Mouse (Mus musculus): ENCODE measurements at regions not wholly inside any gene's neighbourhood (a gene's known extent, or its start where the extent isn't known, plus 50 kb on each side); places are given as distances from the start of the nearest gene placed in this dataset.

GRCm38 (mm10) chr9:17587968-17588550 is 703.9 kb upstream of the Chordc1 start:
- no peak overlapping the region for H3K9ac ChIP-seq (ENCODE audit: insufficient read depth, low read depth, low read length, poor library complexity, severe bottlenecking)
- no peaks in the 10 kb centered on the region for H3K36me3 ChIP-seq (ENCODE audit: control insufficient read depth, insufficient read depth, low read length, poor library complexity, severe bottlenecking)
- H3K4me3 ChIP-seq (ENCODE audit: insufficient read depth in 1 of 2, low read depth in 1 of 2, low read length in 2 of 2, poor library complexity in 1 of 2, severe bottlenecking in 1 of 2), result no peak overlapping the region
- DNase-seq (ENCODE audit: low read depth, low spot score), result no peak
- in situ Hi-C loops (cut with MboI; ENCODE audit: low sequenced_read_pairs in 2 of 2, unreplicated experiment in 2 of 2), result no loop called here
- no peaks in the 10 kb centered on the region for H3K4me1 ChIP-seq (ENCODE audit: control insufficient read depth in 2 of 2, insufficient read depth in 2 of 2, low read length in 2 of 2, poor library complexity in 1 of 2)
- no peaks in the 10 kb centered on the region for H3K9me3 ChIP-seq (ENCODE audit: control insufficient read depth, insufficient read depth, low read depth, low read length)
- TF ChIP-seq ZC3H11A (IDR thresholded peaks at IDR 0.05; ENCODE audit: borderline replicate concordance, low read depth, low read length) (no peak), ZNF384 (IDR thresholded peaks at IDR 0.05; ENCODE audit: low read depth, low read length) (no peak)
- no peak overlapping the region for H3K27ac ChIP-seq (ENCODE audit: insufficient read depth, low read depth, low read length, poor library complexity, severe bottlenecking)

- no peak overlapping the region for H3K9ac ChIP-seq (ENCODE audit: insufficient read depth, low read depth, low read length, poor library complexity, severe bottlenecking)
- H3K9me3 ChIP-seq (ENCODE audit: control insufficient read depth, insufficient read depth, low read depth, low read length), result no peaks in the 10 kb centered on the region
- no peak for TF ChIP-seq HCFC1 (IDR thresholded peaks at IDR 0.05; ENCODE audit: borderline replicate concordance, insufficient read depth, low read length)
- no peak for TF ChIP-seq ZNF384 (IDR thresholded peaks at IDR 0.05; ENCODE audit: low read depth, low read length)
- TF ChIP-seq MAFK (IDR thresholded peaks at IDR 0.05; ENCODE audit: insufficient read depth, low read depth, low read length), result no peak
- no peak for TF ChIP-seq ZC3H11A (IDR thresholded peaks at IDR 0.05; ENCODE audit: borderline replicate concordance, low read depth, low read length)
- TF ChIP-seq CHD2 (IDR thresholded peaks at IDR 0.05; ENCODE audit: low read depth, low read length), result no peak
- in situ Hi-C loops (cut with MboI; ENCODE audit: low sequenced_read_pairs in 2 of 2, unreplicated experiment in 2 of 2), result no loop called here
- no peak overlapping the region for H3K4me3 ChIP-seq (ENCODE audit: insufficient read depth in 1 of 2, low read depth in 1 of 2, low read length in 2 of 2, poor library complexity in 1 of 2, severe bottlenecking in 1 of 2)
- no peaks in the 10 kb centered on the region for H3K4me1 ChIP-seq (ENCODE audit: control insufficient read depth in 2 of 2, insufficient read depth in 2 of 2, low read length in 2 of 2, poor library complexity in 1 of 2)
- no peak for DNase-seq (ENCODE audit: low read depth, low spot score)
- no peak overlapping the region for H3K27ac ChIP-seq (ENCODE audit: insufficient read depth, low read depth, low read length, poor library complexity, severe bottlenecking)
- no peaks in the 10 kb centered on the region for H3K36me3 ChIP-seq (ENCODE audit: control insufficient read depth, insufficient read depth, low read length, poor library complexity, severe bottlenecking)
Observed at GRCm38 (mm10) chr9:17611146-17611545, 680.8 kb upstream of the Chordc1 start.

GRCm38 (mm10) chr9:17642513-17642912 is 649.4 kb upstream of the Chordc1 start:
- no peak overlapping the region for H3K27ac ChIP-seq (ENCODE audit: insufficient read depth, low read depth, low read length, poor library complexity, severe bottlenecking)
- H3K9me3 ChIP-seq (ENCODE audit: control insufficient read depth, insufficient read depth, low read depth, low read length), result no peaks in the 10 kb centered on the region
- in situ Hi-C loops (cut with MboI; ENCODE audit: low sequenced_read_pairs in 2 of 2, unreplicated experiment in 2 of 2), result no loop called here
- DNase-seq (ENCODE audit: low read depth, low spot score), result no peak
- 0 out of 4 replicates have a peak, but pooled peaks cover 0 to 2% of the 10 kb centered on the region in 2 experiments for H3K4me1 ChIP-seq (ENCODE audit: control insufficient read depth in 2 of 2, insufficient read depth in 2 of 2, low read length in 2 of 2, poor library complexity in 1 of 2)
- H3K9ac ChIP-seq (ENCODE audit: insufficient read depth, low read depth, low read length, poor library complexity, severe bottlenecking), result no peak overlapping the region
- TF ChIP-seq ZNF384 (IDR thresholded peaks at IDR 0.05; ENCODE audit: low read depth, low read length) (no peak), ZC3H11A (IDR thresholded peaks at IDR 0.05; ENCODE audit: borderline replicate concordance, low read depth, low read length) (no peak), CHD2 (IDR thresholded peaks at IDR 0.05; ENCODE audit: low read depth, low read length) (no peak), MAFK (IDR thresholded peaks at IDR 0.05; ENCODE audit: insufficient read depth, low read depth, low read length) (no peak), HCFC1 (IDR thresholded peaks at IDR 0.05; ENCODE audit: borderline replicate concordance, insufficient read depth, low read length) (no peak)
- H3K4me3 ChIP-seq (ENCODE audit: insufficient read depth in 1 of 2, low read depth in 1 of 2, low read length in 2 of 2, poor library complexity in 1 of 2, severe bottlenecking in 1 of 2), result no peak overlapping the region
- no peaks in the 10 kb centered on the region for H3K36me3 ChIP-seq (ENCODE audit: control insufficient read depth, insufficient read depth, low read length, poor library complexity, severe bottlenecking)

DNA sequence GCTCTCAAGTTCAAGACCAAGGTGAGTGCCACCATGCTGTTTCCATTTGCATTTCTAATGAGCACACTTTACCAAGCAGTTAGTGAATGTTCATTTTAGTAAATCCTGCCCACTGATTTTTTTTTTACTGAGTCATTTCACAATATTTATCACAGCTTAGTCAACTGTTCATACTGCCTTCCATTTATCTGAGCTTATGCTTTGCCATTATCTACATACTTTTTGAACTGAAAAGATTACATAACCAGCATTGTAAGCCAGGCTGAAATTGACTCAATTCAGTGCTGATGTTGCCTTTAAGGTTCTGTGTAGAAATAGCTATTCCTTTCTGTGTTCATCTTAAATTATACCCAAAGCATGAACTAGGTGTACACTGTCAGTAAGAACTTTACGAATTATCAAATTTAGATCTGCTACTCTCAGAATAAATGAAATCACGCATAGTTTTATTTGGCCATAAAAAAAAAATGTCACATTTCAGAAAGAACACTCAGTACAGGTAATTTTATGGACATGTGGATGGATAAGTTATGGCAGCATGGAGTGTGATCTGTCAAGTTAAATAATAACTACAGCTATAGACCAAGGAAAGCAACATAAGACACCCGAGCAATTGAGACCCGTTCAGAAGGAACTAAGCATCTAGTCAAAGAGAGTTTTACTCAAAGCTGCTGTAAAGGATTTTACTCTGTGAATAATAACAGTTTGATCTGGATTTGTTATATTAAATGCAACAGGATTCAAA is 645.9 kb upstream of the Chordc1 start:
- in situ Hi-C loops (cut with MboI; ENCODE audit: low sequenced_read_pairs in 2 of 2, unreplicated experiment in 2 of 2), result no loop called here

More for the DNA sequence above, 645.9 kb upstream of the Chordc1 start:
- Histone ChIP-seq H3K4me1 (ENCODE audit: control insufficient read depth in 2 of 2, insufficient read depth in 2 of 2, low read length in 2 of 2, poor library complexity in 1 of 2) (peaks cover 0 to 3% of the 10 kb centered on the region in 2 experiments; a peak in 1 of 4 replicates), H3K4me3 (ENCODE audit: insufficient read depth in 1 of 2, low read depth in 1 of 2, low read length in 2 of 2, poor library complexity in 1 of 2, severe bottlenecking in 1 of 2) (no peak overlapping the region), H3K9ac (ENCODE audit: insufficient read depth, low read depth, low read length, poor library complexity, severe bottlenecking) (no peak overlapping the region), H3K36me3 (ENCODE audit: control insufficient read depth, insufficient read depth, low read length, poor library complexity, severe bottlenecking) (no peaks in the 10 kb centered on the region), H3K9me3 (ENCODE audit: control insufficient read depth, insufficient read depth, low read depth, low read length) (no peaks in the 10 kb centered on the region), H3K27ac (ENCODE audit: insufficient read depth, low read depth, low read length, poor library complexity, severe bottlenecking) (no peak overlapping the region)
- no peak for DNase-seq (ENCODE audit: low read depth, low spot score)
- TF ChIP-seq CHD2 (IDR thresholded peaks at IDR 0.05; ENCODE audit: low read depth, low read length), result no peak
- TF ChIP-seq ZC3H11A (IDR thresholded peaks at IDR 0.05; ENCODE audit: borderline replicate concordance, low read depth, low read length), result no peak
- TF ChIP-seq HCFC1 (IDR thresholded peaks at IDR 0.05; ENCODE audit: borderline replicate concordance, insufficient read depth, low read length), result no peak
- TF ChIP-seq ZNF384 (IDR thresholded peaks at IDR 0.05; ENCODE audit: low read depth, low read length), result no peak

Data from ES-E14 (cell line).